Mouse (Mus musculus) lung, postnatal 0 days (tissue): ENCODE results near the gene Selenom.

Experiments used
- CTCF ChIP-seq: IDR thresholded peaks from 2 replicates; pipeline ENCODE4 v1.5.1; 2016; ENCODE audit warnings: antibody characterized with exemption, mild to moderate bottlenecking
- EP300 ChIP-seq: IDR thresholded peaks from 2 replicates; pipeline ENCODE4 v1.6.1; 2016; ENCODE audit warnings: antibody characterized with exemption, mild to moderate bottlenecking, control low read depth

DNA sequence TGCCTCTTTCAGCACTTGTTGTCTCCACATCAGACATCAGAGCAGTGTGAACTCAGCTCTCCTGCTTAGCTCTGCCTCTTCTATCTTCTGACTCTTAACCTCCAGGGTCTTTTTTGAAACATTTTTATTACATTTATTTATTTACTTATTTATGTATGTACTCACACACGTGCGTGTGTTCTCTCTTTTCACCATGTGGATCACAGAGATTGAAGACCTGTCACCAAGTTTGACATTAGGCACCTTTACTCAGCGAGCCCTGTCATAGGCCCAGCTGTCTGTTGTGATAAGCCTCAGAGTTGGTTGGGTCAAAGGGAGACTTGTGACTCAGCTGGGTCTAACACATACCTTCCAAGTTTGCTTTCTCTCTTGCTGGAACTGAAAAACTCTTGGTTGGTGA lies 43.4 kb downstream of the Selenom start:
- TF ChIP-seq CTCF, result no peak
- no peak for TF ChIP-seq EP300
